Mouse (Mus musculus): ENCODE data around the gene Olfr362.
"Not testable (repeated sequence)": the region's sequence is repeated elsewhere in the genome, so short reads cannot be mapped to it uniquely, and the experiment has no call there.

The Olfr362 gene

DNA sequence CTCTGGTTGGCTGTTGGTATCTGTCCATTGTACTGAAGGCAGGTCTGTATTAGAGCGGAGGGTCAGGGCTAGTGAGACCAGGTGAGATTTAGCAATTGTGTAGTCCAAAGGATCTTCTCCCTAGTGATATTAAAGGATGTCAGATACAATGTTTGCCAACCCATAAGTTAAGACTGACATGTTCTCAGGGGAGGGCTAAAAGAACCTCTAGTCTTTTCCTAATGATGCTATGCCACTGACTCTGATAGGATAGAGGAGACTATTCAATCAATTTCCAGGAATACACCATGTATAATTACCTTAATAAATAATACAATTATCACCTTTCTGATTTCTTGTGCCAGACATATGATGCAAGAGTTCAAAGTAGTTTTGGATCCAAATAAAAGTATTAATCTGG lies at the start of gene Olfr362:
Gene Olfr362 (minus strand): TSS at position 101 of the 400 bp plus-strand sequence.
- in situ Hi-C loops (cut with MboI, MseI), result no loop called here

- in situ Hi-C loops (cut with MboI, MseI), result no loop called here
Measured at GRCm38 (mm10) chr2:37139022-37139421, 21.3 kb upstream of the Olfr362 start, which contains the start of gene Olfr364-ps1. Gene Olfr364-ps1 (plus strand): TSS chr2:37139322.

GRCm38 (mm10) chr2:37089190-37089589 lies 28.5 kb downstream of the Olfr362 start, which contains the start of gene Olfr361:
Gene Olfr361 (minus strand): TSS chr2:37089290.
- in situ Hi-C loops (cut with MboI, MseI), result not testable (repeated sequence)

GRCm38 (mm10) chr2:37065446-37065845 lies 52.3 kb downstream of the Olfr362 start, which contains the start of gene Olfr360:
Gene Olfr360 (plus strand): TSS chr2:37065746.
- in situ Hi-C loops (cut with MboI, MseI), result no loop called here

Measured in T-helper 1 cell (primary cell).